Mouse (Mus musculus): Measurements from ENCODE around the gene Tbck. TPM values are rescaled to one million over a fixed set of nuclear protein-coding genes. Genes with fewer than 3 reads are reported as not detected.

The Tbck gene
- 31.8 and 32.1 TPM in 2 replicates for polyA plus RNA-seq (2016; fragmentation: Nextera tagmentation; extraction: Ambion mirVana)

DNA sequence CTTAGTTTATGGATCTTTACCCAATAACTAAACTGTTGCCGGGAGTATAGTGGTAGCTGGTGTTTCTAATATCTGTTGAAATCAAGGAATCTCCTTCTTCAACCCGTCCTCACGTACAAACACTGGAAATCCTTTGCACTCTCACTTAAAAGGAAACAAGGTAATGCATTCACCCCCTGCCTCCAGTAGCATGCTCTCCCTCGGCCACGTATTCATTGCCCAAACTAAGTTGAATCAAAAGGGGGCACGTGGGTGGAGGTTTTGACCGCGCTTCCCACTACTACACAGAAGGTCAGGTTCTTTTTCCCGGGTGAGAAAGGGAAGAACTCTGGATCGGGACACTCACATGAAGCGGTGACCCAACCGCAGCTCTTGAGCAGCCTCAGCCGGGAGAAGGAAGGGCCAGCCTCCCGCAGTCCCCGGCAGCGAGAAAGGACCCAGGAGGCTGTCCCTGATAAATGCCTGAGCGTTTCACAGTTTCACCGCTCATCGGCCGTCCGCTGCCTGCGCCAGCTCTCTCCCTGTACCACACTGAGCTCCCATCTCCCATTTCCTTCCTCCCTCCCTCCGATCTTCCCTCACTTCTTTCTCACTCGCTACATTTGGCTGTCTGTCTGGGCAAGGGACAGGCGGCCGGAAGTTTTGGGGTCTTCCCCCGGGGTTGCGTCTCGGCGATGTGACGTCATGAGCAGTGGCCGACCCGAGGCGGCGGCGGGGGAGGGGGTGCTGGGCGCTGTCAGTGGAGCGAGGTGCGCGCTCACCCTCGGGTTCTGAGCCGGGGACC is at the start of gene Tbck:
Gene Tbck (plus strand): TSS at position 698 of the 784 bp plus-strand sequence.
- under 1% methylated on average over 42 of the region's 42 CpGs for WGBS
- Histone ChIP-seq H3K4me3 (peak within 1 kb of the TSS; percentile 83), H3K9me3 (no peaks in the 10 kb centered on the region), H3K4me2 (replicated peaks) (peak within 1 kb of the TSS; percentile 83), H3K27me3 (no peaks in the 10 kb centered on the region), H3K36me3 (no peaks in the 10 kb centered on the region), H3K27ac (replicated peaks) (peak within 1 kb of the TSS; percentile 81), H3K4me1 (peaks cover 14% of the 10 kb centered on the region), H3K9ac (replicated peaks) (peak within 1 kb of the TSS; percentile 82)
- ATAC-seq (ENCODE audit: low FRiP score, low read depth) = peak; percentile 98

GRCm38 (mm10) chr3:132637080-132637479 is 46.9 kb upstream of the Tbck start:
- Histone ChIP-seq H3K4me2 (replicated peaks) (no peak overlapping the region), H3K36me3 (no peaks in the 10 kb centered on the region), H3K9me3 (no peaks in the 10 kb centered on the region), H3K9ac (replicated peaks) (no peak overlapping the region), H3K27ac (replicated peaks) (no peak overlapping the region), H3K4me1 (no peaks in the 10 kb centered on the region), H3K4me3 (no peak overlapping the region), H3K27me3 (no peaks in the 10 kb centered on the region)
- 94% methylated on average over 3 of the region's 3 CpGs for WGBS
- ATAC-seq (ENCODE audit: low FRiP score, low read depth) = no peak

GRCm38 (mm10) chr3:132644071-132644470 is 39.9 kb upstream of the Tbck start:
- WGBS = 88% methylated on average over 4 of the region's 4 CpGs
- H3K27me3 ChIP-seq = no peaks in the 10 kb centered on the region
- H3K9ac ChIP-seq (replicated peaks) = no peak overlapping the region
- no peak overlapping the region for H3K4me2 ChIP-seq (replicated peaks)
- ATAC-seq (ENCODE audit: low FRiP score, low read depth) = no peak
- no peak overlapping the region for H3K27ac ChIP-seq (replicated peaks)
- no peaks in the 10 kb centered on the region for H3K4me1 ChIP-seq
- H3K36me3 ChIP-seq = no peaks in the 10 kb centered on the region
- H3K9me3 ChIP-seq = no peaks in the 10 kb centered on the region
- no peak overlapping the region for H3K4me3 ChIP-seq

DNA sequence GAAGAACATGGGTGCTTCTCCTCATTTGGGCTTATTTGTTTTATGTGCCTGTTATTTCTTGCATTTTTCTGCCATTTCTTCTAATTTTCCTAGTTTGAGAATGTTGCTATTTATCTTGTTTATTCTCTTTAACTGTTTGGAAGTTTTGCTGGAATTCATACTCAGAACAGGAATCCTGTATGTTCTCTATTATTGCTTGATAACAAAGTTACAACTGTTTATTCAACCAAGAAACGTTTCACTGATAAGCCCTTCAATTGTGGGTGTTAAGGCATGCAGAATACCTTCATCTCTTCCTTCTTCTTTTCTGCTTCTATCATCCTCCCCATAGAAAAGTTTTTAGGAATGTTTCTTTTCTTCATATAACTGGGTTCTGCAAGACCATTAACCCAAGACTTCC is 37.1 kb upstream of the Tbck start:
- Histone ChIP-seq H3K9me3 (no peaks in the 10 kb centered on the region), H3K4me3 (no peak overlapping the region), H3K4me2 (replicated peaks) (no peak overlapping the region), H3K4me1 (no peaks in the 10 kb centered on the region), H3K9ac (replicated peaks) (no peak overlapping the region), H3K27me3 (no peaks in the 10 kb centered on the region), H3K36me3 (no peaks in the 10 kb centered on the region), H3K27ac (replicated peaks) (no peak overlapping the region)
- ATAC-seq (ENCODE audit: low FRiP score, low read depth) = no peak
- WGBS = 57% methylated on average over 1 of the region's 1 CpGs

GRCm38 (mm10) chr3:132649368-132649767 is 34.6 kb upstream of the Tbck start:
- Histone ChIP-seq H3K9ac (replicated peaks) (no peak overlapping the region), H3K4me1 (no peaks in the 10 kb centered on the region), H3K27ac (replicated peaks) (no peak overlapping the region), H3K27me3 (no peaks in the 10 kb centered on the region), H3K4me2 (replicated peaks) (no peak overlapping the region), H3K9me3 (no peaks in the 10 kb centered on the region), H3K4me3 (no peak overlapping the region), H3K36me3 (no peaks in the 10 kb centered on the region)
- 92% methylated on average over 7 of the region's 7 CpGs for WGBS
- no peak for ATAC-seq (ENCODE audit: low FRiP score, low read depth)

- Histone ChIP-seq H3K4me2 (replicated peaks) (no peak overlapping the region), H3K9me3 (no peaks in the 10 kb centered on the region), H3K36me3 (no peaks in the 10 kb centered on the region), H3K27me3 (no peaks in the 10 kb centered on the region), H3K27ac (replicated peaks) (no peak overlapping the region), H3K9ac (replicated peaks) (no peak overlapping the region), H3K4me1 (no peaks in the 10 kb centered on the region), H3K4me3 (no peak overlapping the region)
- 87% methylated on average over 5 of the region's 5 CpGs for WGBS
- no peak for ATAC-seq (ENCODE audit: low FRiP score, low read depth)
These were observed 33.8 kb upstream of the Tbck start for GRCm38 (mm10) chr3:132650191-132650590.

- ATAC-seq (ENCODE audit: low FRiP score, low read depth) = no peak
- Histone ChIP-seq H3K27ac (replicated peaks) (no peak overlapping the region), H3K9me3 (no peaks in the 10 kb centered on the region), H3K9ac (replicated peaks) (no peak overlapping the region), H3K36me3 (0 out of 2 replicates have a peak, but pooled peaks cover 5% of the 10 kb centered on the region), H3K4me3 (no peak overlapping the region), H3K4me2 (replicated peaks) (no peak overlapping the region), H3K4me1 (no peaks in the 10 kb centered on the region), H3K27me3 (no peaks in the 10 kb centered on the region)
- WGBS = 93% methylated on average over 3 of the region's 3 CpGs
These were observed 32.2 kb upstream of the Tbck start for GRCm38 (mm10) chr3:132651776-132652175.

DNA sequence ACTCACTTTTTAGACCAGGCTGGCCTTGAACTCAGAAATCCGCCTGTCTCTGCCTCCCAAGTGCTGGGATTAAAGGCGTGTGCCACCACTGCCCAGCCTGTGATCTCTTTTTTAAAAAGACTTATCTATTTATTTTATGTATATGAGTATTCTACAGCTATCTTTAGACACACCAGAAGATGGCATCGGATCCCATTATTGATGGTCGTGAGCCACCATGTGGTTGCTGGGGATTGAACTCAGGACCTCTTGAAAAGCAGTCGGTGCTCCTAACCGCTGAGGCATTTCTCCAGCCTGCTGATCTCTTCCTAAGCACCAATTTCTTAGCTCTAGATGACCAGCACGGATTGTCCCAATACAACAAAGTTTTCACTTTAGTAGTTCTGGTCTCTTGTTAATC is 30.0 kb upstream of the Tbck start:
- Histone ChIP-seq H3K27ac (replicated peaks) (no peak overlapping the region), H3K4me3 (no peak overlapping the region), H3K9me3 (no peaks in the 10 kb centered on the region), H3K4me1 (no peaks in the 10 kb centered on the region), H3K27me3 (no peaks in the 10 kb centered on the region), H3K4me2 (replicated peaks) (no peak overlapping the region), H3K36me3 (peaks cover 9% of the 10 kb centered on the region), H3K9ac (replicated peaks) (no peak overlapping the region)
- no peak for ATAC-seq (ENCODE audit: low FRiP score, low read depth)
- whole genome bisulfite sequencing = 84% methylated on average over 7 of the region's 7 CpGs

DNA sequence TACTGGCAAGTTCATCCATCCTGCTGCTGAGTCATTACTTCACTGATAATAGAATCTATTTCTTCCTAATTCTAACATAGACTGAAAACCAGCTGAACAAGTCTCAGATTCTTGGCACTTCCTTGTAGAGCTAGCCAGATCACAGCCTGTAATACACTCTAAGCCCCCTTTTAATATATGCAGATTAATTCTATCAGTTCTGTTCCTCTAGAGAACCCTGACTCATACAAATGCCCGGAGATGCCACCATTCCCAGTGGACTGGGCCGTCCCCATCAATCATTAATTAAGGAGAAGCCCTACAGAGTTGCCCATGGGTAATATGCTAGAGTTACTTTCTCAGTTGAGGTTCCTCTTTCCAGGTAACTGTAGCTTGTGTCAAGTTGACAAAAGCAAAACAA is 28.0 kb upstream of the Tbck start:
- Histone ChIP-seq H3K36me3 (peaks cover 29% of the 10 kb centered on the region), H3K4me1 (no peaks in the 10 kb centered on the region), H3K9me3 (no peaks in the 10 kb centered on the region), H3K27me3 (no peaks in the 10 kb centered on the region), H3K27ac (replicated peaks) (no peak overlapping the region), H3K4me3 (no peak overlapping the region), H3K4me2 (replicated peaks) (no peak overlapping the region), H3K9ac (replicated peaks) (no peak overlapping the region)
- peak; percentile 38; the same call in 1 of the 2 replicates for ATAC-seq (ENCODE audit: low FRiP score, low read depth)
- WGBS = 71% methylated on average over 2 of the region's 2 CpGs

- Histone ChIP-seq H3K36me3 (peaks cover 17% of the 10 kb centered on the region), H3K4me1 (peaks cover 1% of the 10 kb centered on the region), H3K4me2 (replicated peaks) (no peak overlapping the region), H3K27ac (replicated peaks) (no peak overlapping the region), H3K27me3 (no peaks in the 10 kb centered on the region), H3K9me3 (no peaks in the 10 kb centered on the region), H3K4me3 (no peak overlapping the region), H3K9ac (replicated peaks) (no peak overlapping the region)
- WGBS = 87% methylated on average over 2 of the region's 2 CpGs
- no peak for ATAC-seq (ENCODE audit: low FRiP score, low read depth)
These were observed 6.5 kb upstream of the Tbck start for GRCm38 (mm10) chr3:132677494-132677893.

DNA sequence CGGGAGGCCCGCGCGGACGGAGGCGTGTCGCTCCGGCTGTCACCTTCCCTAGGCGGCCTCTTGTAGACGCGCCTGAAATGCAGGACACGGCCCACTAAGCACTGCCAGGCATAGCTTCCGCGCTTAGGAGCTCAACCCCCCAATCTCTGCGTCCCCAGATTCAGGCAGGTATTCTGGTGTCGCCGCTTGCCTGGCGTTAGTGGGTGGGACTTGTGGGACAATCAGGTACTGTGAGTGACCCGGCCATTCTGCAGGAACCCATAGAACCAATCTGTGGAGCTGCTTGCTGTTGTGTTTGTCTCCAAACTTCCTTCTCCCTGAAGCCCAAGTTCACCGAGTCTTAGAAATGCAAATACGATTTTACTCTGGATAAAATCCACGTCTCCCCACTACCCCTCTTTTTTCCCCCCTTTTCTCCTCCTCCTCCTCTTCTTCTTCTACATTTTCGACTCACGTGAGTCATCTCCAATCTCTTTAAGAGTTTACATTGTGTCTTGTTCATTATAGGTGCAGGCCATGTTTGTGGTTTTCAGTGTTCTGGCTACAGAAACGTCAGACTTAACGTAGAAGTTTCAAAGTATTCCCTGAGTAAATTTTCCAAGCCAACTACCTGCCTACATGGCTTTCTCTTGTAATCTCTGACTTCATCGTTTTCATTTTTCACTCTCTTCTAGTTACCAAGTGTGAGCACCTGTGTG is 436 bp downstream of the Tbck start, which contains the start of gene Aimp1:
Gene Aimp1 (minus strand): TSS at position 140 of the 698 bp plus-strand sequence.
- 2% methylated on average over 25 of the region's 27 CpGs for WGBS
- H3K27ac ChIP-seq (replicated peaks) = peak within 1 kb of the TSS; percentile 81

GRCm38 (mm10) chr3:132701368-132701767 is 17.4 kb downstream of the Tbck start:
- Histone ChIP-seq H3K4me2 (replicated peaks) (no peak overlapping the region), H3K4me3 (no peak overlapping the region), H3K9me3 (no peaks in the 10 kb centered on the region), H3K9ac (replicated peaks) (no peak overlapping the region), H3K27ac (replicated peaks) (no peak overlapping the region), H3K4me1 (no peaks in the 10 kb centered on the region), H3K27me3 (no peaks in the 10 kb centered on the region), H3K36me3 (peaks cover 4% of the 10 kb centered on the region; the same call in 1 of the 2 replicates)
- ATAC-seq (ENCODE audit: low FRiP score, low read depth) = peak; percentile 34; the same call in 1 of the 2 replicates
- 91% methylated on average over 3 of the region's 3 CpGs for WGBS

More for the DNA sequence above, 436 bp downstream of the Tbck start, which contains the start of gene Aimp1:
- Histone ChIP-seq H3K27me3 (no peaks in the 10 kb centered on the region), H3K4me3 (peak within 1 kb of the TSS; percentile 83), H3K9ac (replicated peaks) (peak within 1 kb of the TSS; percentile 82), H3K4me2 (replicated peaks) (peak within 1 kb of the TSS; percentile 83), H3K9me3 (no peaks in the 10 kb centered on the region), H3K36me3 (0 out of 2 replicates have a peak, but pooled peaks cover 2% of the 10 kb centered on the region), H3K4me1 (peaks cover 14% of the 10 kb centered on the region)
- no peak for ATAC-seq (ENCODE audit: low FRiP score, low read depth)

Measured in midbrain, embryonic 12.5 days (tissue).